Mouse (Mus musculus) erythroblast, adult 5-6 weeks (primary cell): Measurements from ENCODE around the gene Ush1g. TPM values are rescaled to one million over a fixed set of nuclear protein-coding genes. Genes with fewer than 3 reads are reported as not detected.

Experiments
- ATAC-seq: replicated peaks from 2 replicates; pipeline ENCODE4 v1.8.0; 2016; ENCODE audit warnings: moderate number of reproducible peaks, mild to moderate bottlenecking, moderate TSS enrichment, inconsistent platforms; ENCODE audit not compliant: poor library complexity, low FRiP score, severe bottlenecking
- total RNA-seq, 2 experiments: library from RNA; stranded (forward) in 1 of 2; stranded (reverse) in 1 of 2; fragments of 150-400 nt in 1 of 2; fragments of 200-764, 138-1000 nt in 1 of 2; gene quantifications; 2 replicates each; pipeline versions ENCODE4 v1.2.3 to v1.2.4; 2015 to 2017; ENCODE audit warnings: low replicate concordance in 2 of 2

Gene Ush1g
- total RNA-seq, 2 experiments from 2014 or later = not detected

DNA sequence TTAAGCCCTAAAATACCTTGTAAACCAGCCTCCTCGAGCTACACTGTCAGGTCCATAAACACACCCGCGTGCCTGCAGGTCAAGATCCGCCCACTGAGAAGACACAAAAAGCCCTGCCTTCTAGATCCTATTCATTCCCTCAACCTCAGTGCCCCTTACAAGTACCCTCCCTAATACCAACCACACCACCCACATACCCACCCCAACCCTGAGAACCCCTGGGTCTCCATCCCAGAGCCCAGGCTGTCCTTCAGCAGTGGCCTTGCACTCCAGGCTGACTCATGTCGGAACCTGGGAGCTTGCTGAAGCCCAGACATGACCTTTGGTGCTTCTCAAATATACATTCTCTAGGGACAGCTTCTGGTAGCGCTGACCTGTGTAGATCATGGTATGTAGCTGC lies 47.1 kb downstream of the Ush1g start:
- ATAC-seq = no peak

DNA sequence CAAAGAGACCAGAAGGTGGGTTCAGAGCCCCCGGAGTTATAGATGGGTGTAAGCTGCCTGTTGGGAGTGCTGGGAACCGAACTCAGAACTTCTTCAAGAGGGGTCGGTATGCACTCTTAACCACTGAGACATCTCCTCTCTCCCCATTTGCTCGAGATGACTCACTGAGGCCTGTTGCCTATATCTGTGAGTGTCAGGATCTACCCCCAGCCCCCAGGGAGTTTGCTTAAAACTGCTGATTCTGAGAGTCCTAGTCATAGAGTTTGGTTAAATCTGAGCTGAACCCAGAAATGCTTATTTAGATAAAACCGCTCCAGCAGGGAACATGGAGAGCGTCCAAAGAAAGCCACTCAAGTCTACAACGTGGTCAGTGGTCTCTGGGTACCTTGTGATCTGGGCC lies 47.7 kb downstream of the Ush1g start:
- no peak for ATAC-seq

DNA sequence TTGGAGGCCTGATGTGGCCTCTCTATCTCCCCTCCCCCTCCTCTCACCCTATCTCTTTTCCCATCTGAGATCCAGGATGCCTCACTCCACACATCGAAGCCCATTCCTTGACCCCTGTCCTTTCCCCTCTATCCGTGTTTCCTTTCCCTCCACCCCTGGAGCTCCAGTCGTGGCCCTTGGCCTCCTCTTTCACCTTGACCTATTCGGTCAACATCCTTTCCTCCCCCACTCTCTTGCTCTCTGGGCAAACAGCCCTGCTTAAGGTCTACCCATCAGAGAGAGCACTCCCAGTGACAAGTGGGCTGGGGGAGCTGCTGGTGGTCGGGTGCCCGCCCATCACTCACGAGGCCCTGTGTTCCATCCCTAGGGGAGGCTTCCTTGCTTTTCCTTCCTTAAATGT lies 48.1 kb downstream of the Ush1g start:
- ATAC-seq = no peak

DNA sequence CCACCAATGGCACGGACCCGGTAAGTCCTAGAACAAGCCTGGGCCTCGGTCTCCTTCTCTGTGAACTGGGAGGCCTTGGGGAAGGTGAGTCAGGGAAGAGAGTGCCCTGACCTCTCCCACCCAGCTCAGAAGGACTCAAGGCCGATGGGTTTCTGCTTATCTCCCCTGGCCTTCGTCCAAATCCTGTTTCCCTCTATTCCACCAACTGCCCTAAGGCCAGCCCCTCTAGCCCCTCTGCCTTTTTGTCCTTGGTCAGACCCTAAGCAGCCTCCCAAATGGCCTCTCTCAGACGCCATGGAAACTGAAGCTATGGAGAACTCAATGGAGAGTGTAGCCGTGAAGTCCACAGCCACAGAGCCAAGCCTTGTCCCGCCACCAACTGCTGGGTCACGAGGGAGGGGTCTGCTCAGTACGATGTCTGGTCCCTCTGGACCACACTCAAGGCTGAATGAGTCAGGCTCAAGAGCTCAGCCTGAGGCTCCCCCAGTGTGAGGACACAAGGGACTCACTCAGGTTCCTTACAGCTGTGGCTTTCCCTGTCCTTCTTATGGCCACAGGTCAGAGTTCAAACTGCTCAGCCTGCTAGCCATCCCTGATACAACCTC lies 48.8 kb downstream of the Ush1g start:
- no peak for ATAC-seq

DNA sequence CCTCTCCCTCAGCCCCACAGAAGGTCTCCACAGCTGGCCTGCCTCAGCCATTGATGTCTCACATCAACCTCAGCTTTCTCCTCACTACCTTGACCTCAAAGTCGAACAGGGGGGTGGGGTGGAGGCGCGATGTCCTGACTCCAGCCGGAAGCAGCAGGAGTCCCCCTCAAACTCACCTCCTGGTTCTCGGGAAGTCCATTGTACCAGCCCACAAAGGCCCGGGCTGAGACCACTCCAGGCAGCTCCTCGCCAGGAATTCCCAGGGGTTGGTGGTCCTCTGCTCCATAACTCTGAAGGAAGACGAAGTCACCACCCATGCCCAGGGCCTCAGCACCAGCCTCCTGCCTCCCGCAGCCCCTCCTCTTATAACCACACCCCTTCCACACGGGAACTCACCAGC lies 50.4 kb downstream of the Ush1g start:
- no peak for ATAC-seq

DNA sequence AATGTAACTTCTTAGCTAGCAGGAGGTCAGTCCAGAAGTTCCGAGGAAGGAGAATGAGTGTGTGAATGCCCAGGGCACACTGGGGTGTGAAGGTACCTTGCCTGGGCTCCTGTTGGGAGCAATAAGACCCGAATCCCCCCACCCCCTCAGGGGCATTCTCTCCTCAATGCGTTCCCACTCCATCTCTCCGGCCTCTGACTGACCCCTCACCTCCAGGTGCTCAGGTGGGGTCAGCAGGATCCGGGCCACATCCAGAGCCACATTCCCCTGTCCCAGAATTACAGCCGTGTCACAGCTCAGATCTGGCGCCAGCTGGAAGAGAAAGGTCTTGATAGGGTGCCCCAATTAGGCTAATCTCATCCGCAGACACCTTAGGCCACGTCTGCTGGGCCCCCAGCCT lies 50.8 kb downstream of the Ush1g start:
- no peak for ATAC-seq

DNA sequence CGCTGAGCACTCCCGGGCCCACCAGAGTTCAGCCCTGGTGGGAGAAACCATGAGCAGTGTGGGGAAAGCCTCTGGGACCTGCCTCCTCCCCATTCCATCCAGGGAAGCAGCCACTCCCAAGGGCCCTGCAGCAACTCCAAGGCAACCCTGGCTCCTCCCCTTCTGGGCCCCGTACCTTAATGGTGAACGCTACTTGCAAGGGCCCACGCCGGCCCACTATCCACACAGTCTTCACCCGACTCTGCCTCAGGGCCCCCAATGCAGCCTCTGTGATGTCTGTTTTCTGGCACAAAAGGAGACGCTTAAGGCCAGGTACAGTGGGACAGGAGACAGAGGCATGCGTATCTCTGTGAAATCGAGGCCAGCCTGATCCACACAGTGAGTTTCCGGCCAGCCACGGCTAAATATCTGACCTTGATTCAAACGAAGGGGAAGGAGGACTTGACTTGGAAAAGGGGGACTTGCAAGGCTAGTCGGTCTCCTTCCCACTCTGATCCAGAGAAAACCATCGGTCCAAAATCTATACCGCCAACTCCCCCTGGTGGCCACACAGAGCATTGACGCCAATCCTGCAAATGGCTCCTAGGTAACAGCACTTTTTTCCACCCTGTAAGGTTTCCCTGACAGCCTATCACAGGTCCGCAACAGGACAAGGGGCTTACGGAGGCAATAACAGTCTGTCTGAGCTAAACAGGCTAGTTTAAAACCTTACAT lies 51.5 kb downstream of the Ush1g start:
- peak; percentile 55 for ATAC-seq

DNA sequence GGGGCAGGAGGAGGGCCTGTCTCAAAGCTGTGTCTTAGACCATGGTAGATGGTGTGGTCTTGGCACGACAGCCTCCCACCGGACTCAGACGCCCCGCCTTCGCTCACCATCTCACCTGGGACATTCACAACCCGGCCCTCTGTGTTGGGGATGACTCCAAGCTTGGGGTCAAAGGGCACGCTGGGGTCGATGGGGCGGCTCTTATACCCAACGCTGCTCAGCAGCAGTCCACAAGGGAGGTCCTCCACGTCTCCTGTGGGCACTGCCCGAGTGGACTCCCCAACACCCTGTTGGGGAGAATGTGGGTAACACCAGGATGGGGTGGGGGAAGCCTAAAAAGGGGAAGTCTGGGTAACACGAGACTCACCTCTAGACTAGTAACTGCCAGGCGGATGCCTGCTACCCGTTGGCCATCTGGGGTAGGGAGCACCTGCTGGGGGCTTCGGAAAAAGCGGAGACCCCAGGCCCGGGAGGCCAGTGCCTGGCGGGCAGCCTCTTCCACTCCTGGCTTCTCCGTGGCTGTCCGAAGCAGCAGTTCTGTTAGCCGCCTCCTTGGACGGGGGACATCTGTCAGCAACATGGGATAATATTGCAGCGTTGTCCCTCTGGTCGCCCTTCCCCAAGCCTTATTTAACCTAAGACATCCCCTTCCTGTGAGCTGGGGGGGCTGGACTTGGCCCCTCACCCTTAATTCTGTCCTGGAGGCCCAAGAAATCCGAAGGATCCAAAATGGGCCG lies 52.3 kb downstream of the Ush1g start:
- no peak for ATAC-seq

DNA sequence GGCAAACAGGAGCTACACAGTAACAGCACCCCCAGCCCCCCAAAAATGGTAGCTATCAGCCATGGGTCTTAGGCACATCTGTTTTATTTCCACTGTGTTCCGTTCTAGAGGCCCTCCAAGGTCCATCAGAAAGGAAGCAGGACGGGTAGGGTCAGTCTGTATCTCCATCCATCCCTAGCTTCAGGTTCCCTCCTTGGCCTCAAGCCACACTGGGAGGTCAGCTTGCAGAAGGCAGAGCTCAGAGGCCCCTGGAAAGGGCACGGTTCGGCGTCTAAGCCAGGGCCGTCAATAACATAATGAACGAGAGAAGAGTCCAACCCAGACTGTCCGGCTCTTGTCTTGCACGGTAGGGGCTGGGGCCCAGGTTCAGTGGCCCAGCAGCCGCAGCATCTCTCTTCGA lies 53.9 kb downstream of the Ush1g start:
- ATAC-seq = no peak

DNA sequence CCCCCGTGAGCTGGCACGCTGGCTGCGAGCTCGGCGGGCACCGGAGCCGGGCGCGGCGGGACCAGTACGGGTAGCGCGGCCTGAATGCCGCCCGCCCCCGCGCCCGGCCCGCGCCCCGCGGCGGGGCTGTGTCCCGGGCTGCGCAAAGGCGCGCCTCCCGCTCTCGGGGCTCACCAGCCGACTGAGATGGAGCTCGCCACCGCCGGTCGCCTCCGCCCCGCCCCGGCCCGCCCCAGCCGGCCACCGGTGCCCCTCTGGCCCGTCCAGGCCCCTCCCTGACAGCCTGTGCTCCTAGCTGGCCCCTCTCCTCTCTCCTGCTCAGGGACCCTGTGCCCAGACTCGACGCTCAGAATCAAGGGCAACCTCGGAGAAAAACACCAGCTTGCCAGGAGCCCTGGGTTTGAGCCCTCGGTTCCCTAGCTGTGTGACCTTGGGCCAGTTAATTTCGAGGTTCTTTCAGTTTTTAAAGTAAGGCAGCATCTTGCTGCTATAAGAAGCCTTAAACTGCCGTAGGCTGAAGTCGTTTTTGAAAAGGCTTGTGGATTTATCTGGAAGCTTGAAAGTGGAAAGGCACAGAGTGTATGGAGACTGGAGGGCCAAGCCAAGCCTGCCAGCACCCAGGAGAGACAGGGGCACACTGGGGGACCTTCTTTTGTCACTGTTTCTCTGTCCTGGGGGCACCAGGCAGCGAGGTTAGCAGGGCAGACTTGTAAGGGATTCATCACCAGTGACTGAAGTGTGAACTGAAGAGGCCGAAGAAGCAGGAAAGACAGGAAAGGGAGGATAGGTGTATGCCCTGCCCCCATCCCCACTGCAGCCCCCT lies 54.6 kb downstream of the Ush1g start, which contains the start of gene Grin2c:
TSS of gene Grin2c (minus strand) at position 183 of the 823 bp plus-strand sequence.
- ATAC-seq = no peak

DNA sequence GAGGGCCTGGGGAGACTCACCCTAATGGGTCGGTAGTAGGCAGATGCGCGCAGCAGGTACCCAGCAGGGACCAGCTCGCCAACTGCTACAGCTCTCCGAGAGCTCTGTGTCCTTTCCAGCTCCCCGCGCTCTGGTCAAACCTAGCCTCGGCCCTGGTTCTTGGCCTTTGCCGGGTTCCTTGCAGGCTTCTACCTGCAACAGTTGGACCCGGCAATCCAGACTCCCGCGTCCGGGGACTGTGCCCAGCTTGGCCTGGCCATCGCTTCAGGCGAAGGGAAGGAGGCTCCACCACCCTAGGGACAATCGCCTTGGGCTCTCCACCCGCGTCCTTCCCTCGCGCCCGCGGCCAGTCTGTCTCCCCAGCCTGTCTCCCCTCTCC lies 55.5 kb downstream of the Ush1g start:
- no peak for ATAC-seq

DNA sequence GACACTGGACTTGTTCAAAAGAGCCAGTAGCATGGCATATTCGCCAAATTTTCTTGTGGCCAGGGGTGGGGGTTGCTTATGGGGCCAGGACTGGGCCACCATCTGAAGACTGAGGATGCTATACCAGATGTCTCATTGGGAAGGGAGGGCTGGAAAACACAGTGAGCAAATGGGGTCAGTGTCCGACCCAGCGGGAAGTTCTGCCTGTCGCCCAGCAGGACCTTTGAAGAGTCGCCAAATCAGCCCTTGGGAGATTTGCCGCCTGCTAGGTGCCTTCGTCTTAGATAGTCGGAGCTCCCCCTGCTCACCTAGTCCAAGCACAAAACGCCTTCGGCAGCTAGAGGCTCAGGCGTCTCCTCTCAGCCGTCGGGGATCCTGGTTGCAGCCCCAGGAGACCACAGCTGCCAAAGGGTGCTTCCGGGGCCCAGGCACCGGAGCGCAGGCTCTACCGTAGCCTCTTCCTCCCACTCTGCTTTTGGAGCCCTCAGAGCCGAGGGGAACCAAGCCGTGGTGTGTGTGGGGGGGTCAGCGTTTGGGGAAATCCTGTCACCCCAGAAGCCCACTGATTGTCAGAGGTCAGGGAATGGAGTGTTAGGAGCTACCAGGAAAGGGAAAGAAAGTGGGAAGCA lies 56.0 kb downstream of the Ush1g start:
- ATAC-seq = no peak

Other genes starting within 250 kb of the Ush1g start
- 4.8 and 7.5 TPM in 2 replicates for gene Rab37, start 230.6 kb downstream of the Ush1g start, total RNA-seq (2015; ENCODE audit: low replicate concordance)
- gene Rab37, start 230.6 kb downstream of the Ush1g start, total RNA-seq (2017; ENCODE audit: low replicate concordance) = 3.8 and 4.3 TPM in 2 replicates
- 6.3 and 17.3 TPM in 2 replicates for gene Cd300lf, start 188.0 kb downstream of the Ush1g start, total RNA-seq (2015; ENCODE audit: low replicate concordance)
- 11.3 and 13.7 TPM in 2 replicates for gene Cd300lf, start 188.0 kb downstream of the Ush1g start, total RNA-seq (2017; ENCODE audit: low replicate concordance)
- gene Slc9a3r1, start 158.7 kb downstream of the Ush1g start, total RNA-seq (2015; ENCODE audit: low replicate concordance) = 22.2 and 22.5 TPM in 2 replicates
- 17.7 and 19.1 TPM in 2 replicates for gene Slc9a3r1, start 158.7 kb downstream of the Ush1g start, total RNA-seq (2017; ENCODE audit: low replicate concordance)
- gene Tmem104, start 134.6 kb downstream of the Ush1g start, total RNA-seq (2015; ENCODE audit: low replicate concordance) = 4.6 and 5.2 TPM in 2 replicates
- gene Tmem104, start 134.6 kb downstream of the Ush1g start, total RNA-seq (2017; ENCODE audit: low replicate concordance) = 0.85 and 1.5 TPM in 2 replicates
- 3.1 and 8.8 TPM in 2 replicates for gene Nat9, start 134.2 kb downstream of the Ush1g start, total RNA-seq (2015; ENCODE audit: low replicate concordance)
- gene Nat9, start 134.2 kb downstream of the Ush1g start, total RNA-seq (2017; ENCODE audit: low replicate concordance) = 8.8 and 10.5 TPM in 2 replicates
- gene Grin2c, start 54.8 kb downstream of the Ush1g start, total RNA-seq (2015; ENCODE audit: low replicate concordance) = not detected in 2 replicates
- not detected in 2 replicates for gene Grin2c, start 54.8 kb downstream of the Ush1g start, total RNA-seq (2017; ENCODE audit: low replicate concordance)
- gene Fdxr, start 45.0 kb downstream of the Ush1g start, total RNA-seq (2015; ENCODE audit: low replicate concordance) = 4.2 TPM in 1 of 2 replicates, not detected in the other
- gene Fdxr, start 45.0 kb downstream of the Ush1g start, total RNA-seq (2017; ENCODE audit: low replicate concordance) = 2.9 TPM in 1 of 2 replicates, not detected in the other
- gene Fads6, start 24.4 kb downstream of the Ush1g start, total RNA-seq (2015; ENCODE audit: low replicate concordance) = 0.21 TPM in 1 of 2 replicates, not detected in the other
- 0.26 and 0.84 TPM in 2 replicates for gene Fads6, start 24.4 kb downstream of the Ush1g start, total RNA-seq (2017; ENCODE audit: low replicate concordance)
- not detected in 2 replicates for gene Otop2, start 14.9 kb downstream of the Ush1g start, total RNA-seq (2015; ENCODE audit: low replicate concordance)
- gene Otop2, start 14.9 kb downstream of the Ush1g start, total RNA-seq (2017; ENCODE audit: low replicate concordance) = not detected in 2 replicates
- not detected in 2 replicates for gene Otop3, start 12.7 kb upstream of the Ush1g start, total RNA-seq (2015; ENCODE audit: low replicate concordance)
- not detected in 2 replicates for gene Otop3, start 12.7 kb upstream of the Ush1g start, total RNA-seq (2017; ENCODE audit: low replicate concordance)
- gene Hid1, start 45.7 kb upstream of the Ush1g start, total RNA-seq (2015; ENCODE audit: low replicate concordance) = 1.2 and 5.2 TPM in 2 replicates
- 0.26 TPM in 1 of 2 replicates, not detected in the other for gene Hid1, start 45.7 kb upstream of the Ush1g start, total RNA-seq (2017; ENCODE audit: low replicate concordance)
- gene Cdr2l, start 59.9 kb upstream of the Ush1g start, total RNA-seq (2015; ENCODE audit: low replicate concordance) = not detected in 2 replicates
- not detected in 2 replicates for gene Cdr2l, start 59.9 kb upstream of the Ush1g start, total RNA-seq (2017; ENCODE audit: low replicate concordance)
- gene Mrpl58, start 81.7 kb upstream of the Ush1g start, total RNA-seq (2015; ENCODE audit: low replicate concordance) = 19.2 and 34.4 TPM in 2 replicates
- gene Mrpl58, start 81.7 kb upstream of the Ush1g start, total RNA-seq (2017; ENCODE audit: low replicate concordance) = 18.0 and 23.0 TPM in 2 replicates
- gene Atp5h, start 97.9 kb upstream of the Ush1g start, total RNA-seq (2015; ENCODE audit: low replicate concordance) = 282 and 306 TPM in 2 replicates
- gene Atp5h, start 97.9 kb upstream of the Ush1g start, total RNA-seq (2017; ENCODE audit: low replicate concordance) = 240 and 279 TPM in 2 replicates
- gene Kctd2, start 98.1 kb upstream of the Ush1g start, total RNA-seq (2015; ENCODE audit: low replicate concordance) = 2.1 and 5.9 TPM in 2 replicates
- gene Kctd2, start 98.1 kb upstream of the Ush1g start, total RNA-seq (2017; ENCODE audit: low replicate concordance) = 2.8 and 8.3 TPM in 2 replicates
- not detected in 2 replicates for gene Trim80, start 118.5 kb upstream of the Ush1g start, total RNA-seq (2015; ENCODE audit: low replicate concordance)
- gene Trim80, start 118.5 kb upstream of the Ush1g start, total RNA-seq (2017; ENCODE audit: low replicate concordance) = not detected in 2 replicates
- gene Slc16a5, start 140.4 kb upstream of the Ush1g start, total RNA-seq (2015; ENCODE audit: low replicate concordance) = not detected in 2 replicates
- gene Slc16a5, start 140.4 kb upstream of the Ush1g start, total RNA-seq (2017; ENCODE audit: low replicate concordance) = not detected in 2 replicates
- gene Armc7, start 153.6 kb upstream of the Ush1g start, total RNA-seq (2015; ENCODE audit: low replicate concordance) = 2.5 and 3.8 TPM in 2 replicates
- 1.5 and 5.5 TPM in 2 replicates for gene Armc7, start 153.6 kb upstream of the Ush1g start, total RNA-seq (2017; ENCODE audit: low replicate concordance)
- gene Nt5c, start 169.8 kb upstream of the Ush1g start, total RNA-seq (2015; ENCODE audit: low replicate concordance) = 32.8 and 52.3 TPM in 2 replicates
- gene Nt5c, start 169.8 kb upstream of the Ush1g start, total RNA-seq (2017; ENCODE audit: low replicate concordance) = 14.1 and 16.0 TPM in 2 replicates
- gene Jpt1, start 192.3 kb upstream of the Ush1g start, total RNA-seq (2015; ENCODE audit: low replicate concordance) = 105 and 112 TPM in 2 replicates
- gene Jpt1, start 192.3 kb upstream of the Ush1g start, total RNA-seq (2017; ENCODE audit: low replicate concordance) = 114 and 134 TPM in 2 replicates
- 126 and 222 TPM in 2 replicates for gene Sumo2, start 214.2 kb upstream of the Ush1g start, total RNA-seq (2015; ENCODE audit: low replicate concordance)
- 154 and 170 TPM in 2 replicates for gene Sumo2, start 214.2 kb upstream of the Ush1g start, total RNA-seq (2017; ENCODE audit: low replicate concordance)
- 39.3 and 72.1 TPM in 2 replicates for gene Nup85, start 242.4 kb upstream of the Ush1g start, total RNA-seq (2015; ENCODE audit: low replicate concordance)
- 52.1 and 69.3 TPM in 2 replicates for gene Nup85, start 242.4 kb upstream of the Ush1g start, total RNA-seq (2017; ENCODE audit: low replicate concordance)